Mouse (Mus musculus): Measurements from ENCODE around the gene Trex1. TPM values are rescaled to one million over a fixed set of nuclear protein-coding genes. Genes with fewer than 3 reads are reported as not detected.

The Trex1 gene
- polyA plus RNA-seq, 1 experiment from 2014 or later, result 11.9 TPM

- H3K4me2 ChIP-seq (ENCODE audit: low read length), result no peak overlapping the region
- no peak overlapping the region for H3K4me3 ChIP-seq (ENCODE audit: low read depth, low read length)
- H3K4me1 ChIP-seq (ENCODE audit: control insufficient read depth, insufficient read depth, low read length), result 0 out of 2 replicates have a peak, but pooled peaks cover 2% of the 10 kb centered on the region
- no peak overlapping the region for H3K9ac ChIP-seq (ENCODE audit: low read length)
- H3K27ac ChIP-seq (ENCODE audit: low read depth, low read length), result no peak overlapping the region
- no peaks in the 10 kb centered on the region for H3K27me3 ChIP-seq (replicated peaks; ENCODE audit: control insufficient read depth, insufficient read depth, low read length)
- ATAC-seq (no peak), DNase-seq (ENCODE audit: low spot score) (no peak)
- 79% methylated on average over 9 of the region's 9 CpGs for WGBS
- H3K36me3 ChIP-seq (ENCODE audit: control insufficient read depth, insufficient read depth, low read length), result no peaks in the 10 kb centered on the region
- H3K9me3 ChIP-seq (replicated peaks; ENCODE audit: control insufficient read depth, low read length), result no peaks in the 10 kb centered on the region
Observed at GRCm38 (mm10) chr9:109049996-109050673, 9.4 kb downstream of the Trex1 start.

- H3K4me2 ChIP-seq (ENCODE audit: low read length), result no peak overlapping the region
- 88% methylated on average over 7 of the region's 7 CpGs for WGBS
Observed at GRCm38 (mm10) chr9:109049316-109049715, 10.2 kb downstream of the Trex1 start.

DNA sequence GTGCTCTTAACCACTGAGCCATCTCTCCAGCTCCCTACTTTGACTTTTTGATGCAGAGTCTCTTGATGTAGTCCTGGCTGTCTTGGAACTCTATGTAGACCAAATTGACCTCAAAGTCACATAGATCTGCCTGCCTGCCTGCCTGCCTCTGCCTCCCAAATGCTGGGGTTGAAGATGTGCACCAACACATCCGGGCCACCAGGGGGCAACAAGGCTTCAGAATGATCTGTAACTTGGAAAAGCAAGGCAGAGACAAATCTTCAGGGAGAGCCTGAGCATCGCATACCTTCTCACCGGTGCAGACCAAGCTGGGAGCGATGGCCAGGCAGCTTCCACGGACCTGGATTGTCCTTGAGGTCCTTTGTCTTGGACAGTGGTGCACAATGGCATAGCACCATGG lies 13.2 kb downstream of the Trex1 start:
- 30% methylated on average over 5 of the region's 5 CpGs for WGBS
- Histone ChIP-seq H3K9me3 (replicated peaks; ENCODE audit: control insufficient read depth, low read length) (no peaks in the 10 kb centered on the region), H3K27me3 (replicated peaks; ENCODE audit: control insufficient read depth, insufficient read depth, low read length) (no peaks in the 10 kb centered on the region), H3K36me3 (ENCODE audit: control insufficient read depth, insufficient read depth, low read length) (no peaks in the 10 kb centered on the region), H3K4me2 (ENCODE audit: low read length) (no peak overlapping the region), H3K4me3 (ENCODE audit: low read depth, low read length) (no peak overlapping the region), H3K4me1 (ENCODE audit: control insufficient read depth, insufficient read depth, low read length) (no peaks in the 10 kb centered on the region), H3K27ac (ENCODE audit: low read depth, low read length) (no peak overlapping the region), H3K9ac (ENCODE audit: low read length) (no peak overlapping the region)
- DNase-seq (ENCODE audit: low spot score), result peak; percentile 54
- ATAC-seq, result no peak

More at GRCm38 (mm10) chr9:109049316-109049715, 10.2 kb downstream of the Trex1 start:
- Histone ChIP-seq H3K4me3 (ENCODE audit: low read depth, low read length) (no peak overlapping the region), H3K9ac (ENCODE audit: low read length) (no peak overlapping the region), H3K9me3 (replicated peaks; ENCODE audit: control insufficient read depth, low read length) (no peaks in the 10 kb centered on the region), H3K36me3 (ENCODE audit: control insufficient read depth, insufficient read depth, low read length) (no peaks in the 10 kb centered on the region), H3K27me3 (replicated peaks; ENCODE audit: control insufficient read depth, insufficient read depth, low read length) (no peaks in the 10 kb centered on the region), H3K4me1 (ENCODE audit: control insufficient read depth, insufficient read depth, low read length) (no peaks in the 10 kb centered on the region), H3K27ac (ENCODE audit: low read depth, low read length) (no peak overlapping the region)
- DNase-seq (ENCODE audit: low spot score), result no peak
- ATAC-seq, result no peak

GRCm38 (mm10) chr9:109041351-109041750 lies 18.2 kb downstream of the Trex1 start:
- H3K9ac ChIP-seq (ENCODE audit: low read length), result no peak overlapping the region
- no peak overlapping the region for H3K4me3 ChIP-seq (ENCODE audit: low read depth, low read length)
- H3K36me3 ChIP-seq (ENCODE audit: control insufficient read depth, insufficient read depth, low read length), result no peaks in the 10 kb centered on the region
- ATAC-seq (no peak), DNase-seq (ENCODE audit: low spot score) (no peak)
- WGBS, result 79% methylated on average over 7 of the region's 7 CpGs
- H3K27ac ChIP-seq (ENCODE audit: low read depth, low read length), result no peak overlapping the region
- no peak overlapping the region for H3K4me2 ChIP-seq (ENCODE audit: low read length)
- H3K4me1 ChIP-seq (ENCODE audit: control insufficient read depth, insufficient read depth, low read length), result peaks cover 5% of the 10 kb centered on the region
- no peaks in the 10 kb centered on the region for H3K9me3 ChIP-seq (replicated peaks; ENCODE audit: control insufficient read depth, low read length)
- no peaks in the 10 kb centered on the region for H3K27me3 ChIP-seq (replicated peaks; ENCODE audit: control insufficient read depth, insufficient read depth, low read length)

DNA sequence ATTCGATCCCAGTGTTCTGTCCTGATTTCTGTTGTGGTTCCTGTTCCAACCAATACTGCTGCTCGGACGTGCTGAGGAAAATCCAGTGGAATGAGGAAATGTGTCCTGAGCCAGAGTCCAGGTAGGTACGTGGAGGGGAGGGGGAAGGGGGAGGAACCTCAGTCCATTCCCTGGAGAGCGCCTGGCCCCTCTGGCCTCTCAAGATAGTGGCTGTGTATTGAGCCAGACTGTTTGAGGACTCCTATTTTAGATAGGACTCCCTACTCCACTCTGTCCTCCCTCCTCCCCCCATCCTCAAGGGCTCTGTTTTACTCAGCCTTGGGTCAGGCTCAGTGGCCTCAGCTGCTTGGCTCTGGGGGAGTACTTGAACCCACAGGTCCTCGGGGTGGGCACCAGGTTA lies 18.6 kb downstream of the Trex1 start:
- no peak for DNase-seq (ENCODE audit: low spot score)
- Histone ChIP-seq H3K9me3 (replicated peaks; ENCODE audit: control insufficient read depth, low read length) (no peaks in the 10 kb centered on the region), H3K36me3 (ENCODE audit: control insufficient read depth, insufficient read depth, low read length) (no peaks in the 10 kb centered on the region), H3K27ac (ENCODE audit: low read depth, low read length) (no peak overlapping the region), H3K4me3 (ENCODE audit: low read depth, low read length) (no peak overlapping the region), H3K4me1 (ENCODE audit: control insufficient read depth, insufficient read depth, low read length) (peaks cover 5% of the 10 kb centered on the region), H3K27me3 (replicated peaks; ENCODE audit: control insufficient read depth, insufficient read depth, low read length) (no peaks in the 10 kb centered on the region), H3K4me2 (ENCODE audit: low read length) (no peak overlapping the region), H3K9ac (ENCODE audit: low read length) (no peak overlapping the region)
- WGBS, result 77% methylated on average over 6 of the region's 6 CpGs
- no peak for ATAC-seq

GRCm38 (mm10) chr9:109040216-109040615 lies 19.3 kb downstream of the Trex1 start:
- H3K27me3 ChIP-seq (replicated peaks; ENCODE audit: control insufficient read depth, insufficient read depth, low read length), result no peaks in the 10 kb centered on the region
- H3K9me3 ChIP-seq (replicated peaks; ENCODE audit: control insufficient read depth, low read length), result no peaks in the 10 kb centered on the region
- 89% methylated on average over 8 of the region's 8 CpGs for WGBS
- no peak overlapping the region for H3K4me2 ChIP-seq (ENCODE audit: low read length)
- peaks cover 5% of the 10 kb centered on the region for H3K4me1 ChIP-seq (ENCODE audit: control insufficient read depth, insufficient read depth, low read length)
- H3K27ac ChIP-seq (ENCODE audit: low read depth, low read length), result no peak overlapping the region
- H3K36me3 ChIP-seq (ENCODE audit: control insufficient read depth, insufficient read depth, low read length), result no peaks in the 10 kb centered on the region
- no peak overlapping the region for H3K9ac ChIP-seq (ENCODE audit: low read length)
- H3K4me3 ChIP-seq (ENCODE audit: low read depth, low read length), result no peak overlapping the region
- ATAC-seq (no peak), DNase-seq (ENCODE audit: low spot score) (no peak)

DNA sequence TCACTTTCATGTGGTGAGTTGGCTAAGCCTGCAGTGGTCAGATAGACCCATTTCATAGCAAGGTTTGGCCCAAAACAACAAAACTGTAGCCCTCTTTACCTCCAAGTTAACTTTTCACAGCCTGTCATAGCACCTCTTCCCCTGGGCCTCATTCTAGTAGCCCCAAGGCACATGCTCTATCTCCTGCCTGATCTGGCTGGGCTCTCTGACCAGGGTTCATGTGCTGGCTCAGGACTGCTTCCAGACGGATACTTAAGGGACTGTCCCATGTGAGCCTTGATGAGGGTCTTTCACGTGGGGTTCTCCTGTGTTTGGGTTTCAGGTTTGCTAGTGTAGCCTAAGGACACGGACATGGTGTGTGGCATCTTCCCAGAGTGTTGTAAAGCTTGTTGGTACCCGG lies 19.9 kb downstream of the Trex1 start:
- no peak overlapping the region for H3K9ac ChIP-seq (ENCODE audit: low read length)

DNA sequence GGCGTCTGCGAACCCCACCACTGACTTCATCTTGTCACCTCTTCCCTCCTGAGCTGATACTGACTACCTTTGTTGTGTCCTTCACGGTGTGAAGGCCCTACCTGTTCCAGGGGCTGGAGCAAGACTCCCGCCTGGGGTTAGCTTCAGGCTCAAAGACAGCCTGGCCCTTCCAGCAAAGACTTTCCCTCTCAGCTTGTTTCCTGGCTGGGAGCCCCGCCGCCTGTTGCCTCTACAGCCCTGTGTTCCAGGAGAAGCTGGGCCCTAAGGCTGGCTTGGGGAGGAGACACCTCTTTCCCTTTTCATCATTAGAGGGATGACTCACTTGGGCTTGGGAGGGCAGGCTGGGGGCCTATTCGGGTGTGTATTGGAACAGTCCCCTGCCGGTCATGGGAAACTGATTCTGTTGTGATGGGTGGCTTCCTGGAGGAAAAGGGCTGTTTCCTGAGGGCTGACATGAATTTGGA lies 20.6 kb downstream of the Trex1 start:
- no peak for ATAC-seq
- no peak for DNase-seq (ENCODE audit: low spot score)

More for the DNA sequence above, 19.9 kb downstream of the Trex1 start:
- no peak overlapping the region for H3K27ac ChIP-seq (ENCODE audit: low read depth, low read length)
- peaks cover 5% of the 10 kb centered on the region for H3K4me1 ChIP-seq (ENCODE audit: control insufficient read depth, insufficient read depth, low read length)
- no peaks in the 10 kb centered on the region for H3K9me3 ChIP-seq (replicated peaks; ENCODE audit: control insufficient read depth, low read length)
- H3K27me3 ChIP-seq (replicated peaks; ENCODE audit: control insufficient read depth, insufficient read depth, low read length), result no peaks in the 10 kb centered on the region
- no peak overlapping the region for H3K4me2 ChIP-seq (ENCODE audit: low read length)
- H3K4me3 ChIP-seq (ENCODE audit: low read depth, low read length), result no peak overlapping the region
- no peaks in the 10 kb centered on the region for H3K36me3 ChIP-seq (ENCODE audit: control insufficient read depth, insufficient read depth, low read length)
- DNase-seq (ENCODE audit: low spot score) (no peak), ATAC-seq (no peak)
- WGBS, result 86% methylated on average over 4 of the region's 4 CpGs

GRCm38 (mm10) chr9:109038086-109038895 lies 21.2 kb downstream of the Trex1 start, which contains the start of gene Shisa5:
Gene Shisa5 (plus strand): TSS chr9:109038565.
- H3K36me3 ChIP-seq (ENCODE audit: control insufficient read depth, insufficient read depth, low read length), result no peaks in the 10 kb centered on the region
- no peaks in the 10 kb centered on the region for H3K27me3 ChIP-seq (replicated peaks; ENCODE audit: control insufficient read depth, insufficient read depth, low read length)
- H3K9ac ChIP-seq (ENCODE audit: low read length), result peak within 1 kb of the TSS; percentile 73
- peak within 1 kb of the TSS; percentile 88 for H3K4me2 ChIP-seq (ENCODE audit: low read length)
- peak; percentile 82 for ATAC-seq
- DNase-seq (ENCODE audit: low spot score), result peak; percentile 65
- WGBS, result under 1% methylated on average over 39 of the region's 40 CpGs
- H3K27ac ChIP-seq (ENCODE audit: low read depth, low read length), result no peak within 1 kb of the TSS
- H3K4me1 ChIP-seq (ENCODE audit: control insufficient read depth, insufficient read depth, low read length), result peaks cover 5% of the 10 kb centered on the region
- H3K9me3 ChIP-seq (replicated peaks; ENCODE audit: control insufficient read depth, low read length), result no peaks in the 10 kb centered on the region
- H3K4me3 ChIP-seq (ENCODE audit: low read depth, low read length), result peak within 1 kb of the TSS; percentile 51

More for the DNA sequence above, 20.6 kb downstream of the Trex1 start:
- peak overlapping the region; percentile 88 for H3K4me2 ChIP-seq (ENCODE audit: low read length)
- no peaks in the 10 kb centered on the region for H3K36me3 ChIP-seq (ENCODE audit: control insufficient read depth, insufficient read depth, low read length)
- H3K27me3 ChIP-seq (replicated peaks; ENCODE audit: control insufficient read depth, insufficient read depth, low read length), result no peaks in the 10 kb centered on the region
- no peak overlapping the region for H3K27ac ChIP-seq (ENCODE audit: low read depth, low read length)
- peak overlapping the region; percentile 51 for H3K4me3 ChIP-seq (ENCODE audit: low read depth, low read length)
- peak overlapping the region; percentile 73 for H3K9ac ChIP-seq (ENCODE audit: low read length)
- peaks cover 5% of the 10 kb centered on the region for H3K4me1 ChIP-seq (ENCODE audit: control insufficient read depth, insufficient read depth, low read length)
- no peaks in the 10 kb centered on the region for H3K9me3 ChIP-seq (replicated peaks; ENCODE audit: control insufficient read depth, low read length)
- WGBS, result 20% methylated on average over 8 of the region's 8 CpGs
